Mouse (Mus musculus): ENCODE measurements around the gene Smc1b. TPM values are rescaled to one million over a fixed set of nuclear protein-coding genes. Genes with fewer than 3 reads are reported as not detected.
"Not testable (repeated sequence)": the region's sequence is repeated elsewhere in the genome, so short reads cannot be mapped to it uniquely, and the experiment has no call there.

The Smc1b gene
- polyA plus RNA-seq, 1 experiment from 2014 or later = 0.11 TPM

GRCm38 (mm10) chr15:85036566-85037342 lies 95.0 kb downstream of the Smc1b start:
- H3K4me3 ChIP-seq = peak overlapping the region; percentile 78
- peaks cover 27% of the 10 kb centered on the region for H3K4me1 ChIP-seq
- peak overlapping the region; percentile 90 for H3K27ac ChIP-seq
- H3K27me3 ChIP-seq (ENCODE audit: insufficient read depth, poor library complexity, severe bottlenecking) = peaks cover 22% of the 10 kb centered on the region
- DNase-seq (ENCODE audit: low spot score) = peak; percentile 97
- H3K9me3 ChIP-seq = no peaks in the 10 kb centered on the region
- WGBS = under 1% methylated on average over 75 of the region's 75 CpGs
- H3K36me3 ChIP-seq = no peaks in the 10 kb centered on the region

DNA sequence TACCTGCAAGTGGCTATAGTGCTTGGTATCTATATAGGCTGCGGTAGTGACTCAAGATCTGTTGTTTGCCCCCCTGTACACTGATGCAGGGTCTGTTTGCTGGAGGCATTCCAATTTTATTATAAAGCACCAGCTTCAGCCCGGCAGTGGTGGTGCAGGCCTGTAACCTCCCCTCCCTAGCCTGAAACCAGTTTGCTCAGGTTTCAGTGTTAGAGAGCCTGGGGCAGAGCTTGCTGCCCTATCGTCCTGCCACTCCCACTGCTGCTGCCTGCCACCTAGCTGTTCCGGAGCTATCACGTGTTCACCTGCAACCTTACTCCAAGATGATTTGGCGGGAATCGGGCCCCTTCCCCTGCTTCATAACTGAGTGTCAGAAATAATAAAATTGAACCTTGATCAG lies 97.8 kb downstream of the Smc1b start:
- DNase-seq (ENCODE audit: low spot score); H3K27ac ChIP-seq; H3K36me3 ChIP-seq; H3K4me3 ChIP-seq; H3K9me3 ChIP-seq: not testable (repeated sequence)
- peaks cover 20% of the 10 kb centered on the region for H3K4me1 ChIP-seq
- peaks cover 22% of the 10 kb centered on the region for H3K27me3 ChIP-seq (ENCODE audit: insufficient read depth, poor library complexity, severe bottlenecking)
- 40% methylated on average over 7 of the region's 7 CpGs for WGBS

DNA sequence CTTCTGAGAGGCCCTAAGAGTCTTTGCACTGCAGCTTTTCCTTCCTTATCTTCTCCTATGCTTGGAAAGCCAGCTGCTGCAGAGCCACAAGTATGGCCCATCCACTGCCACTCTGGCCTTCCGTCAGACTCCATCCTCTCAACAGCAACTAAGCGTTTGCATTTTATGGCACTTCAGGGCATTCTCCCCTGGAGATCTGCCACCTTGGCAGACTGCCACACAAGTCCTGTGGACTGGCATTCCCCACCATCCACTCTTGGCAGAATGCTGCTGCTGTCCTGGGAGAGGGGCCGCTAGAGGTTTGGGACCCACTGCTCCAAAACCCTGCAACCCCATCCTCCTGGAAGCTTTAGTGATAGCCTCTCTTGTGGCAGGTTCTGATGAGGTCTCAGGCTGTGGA lies 99.9 kb downstream of the Smc1b start:
- Histone ChIP-seq H3K4me3 (no peak overlapping the region), H3K27ac (no peak overlapping the region), H3K9me3 (no peaks in the 10 kb centered on the region), H3K36me3 (no peaks in the 10 kb centered on the region), H3K27me3 (ENCODE audit: insufficient read depth, poor library complexity, severe bottlenecking) (peaks cover 22% of the 10 kb centered on the region), H3K4me1 (0 out of 2 replicates have a peak, but pooled peaks cover 4% of the 10 kb centered on the region)
- DNase-seq (ENCODE audit: low spot score) = no peak
- 89% methylated on average over 3 of the region's 3 CpGs for WGBS

GRCm38 (mm10) chr15:85030643-85031042 lies 101.1 kb downstream of the Smc1b start:
- DNase-seq (ENCODE audit: low spot score); H3K9me3 ChIP-seq; H3K4me3 ChIP-seq; H3K27ac ChIP-seq; H3K36me3 ChIP-seq; H3K4me1 ChIP-seq: not testable (repeated sequence)
- 34% methylated on average over 1 of the region's 1 CpGs for WGBS
- peaks cover 16% of the 10 kb centered on the region for H3K27me3 ChIP-seq (ENCODE audit: insufficient read depth, poor library complexity, severe bottlenecking)

DNA sequence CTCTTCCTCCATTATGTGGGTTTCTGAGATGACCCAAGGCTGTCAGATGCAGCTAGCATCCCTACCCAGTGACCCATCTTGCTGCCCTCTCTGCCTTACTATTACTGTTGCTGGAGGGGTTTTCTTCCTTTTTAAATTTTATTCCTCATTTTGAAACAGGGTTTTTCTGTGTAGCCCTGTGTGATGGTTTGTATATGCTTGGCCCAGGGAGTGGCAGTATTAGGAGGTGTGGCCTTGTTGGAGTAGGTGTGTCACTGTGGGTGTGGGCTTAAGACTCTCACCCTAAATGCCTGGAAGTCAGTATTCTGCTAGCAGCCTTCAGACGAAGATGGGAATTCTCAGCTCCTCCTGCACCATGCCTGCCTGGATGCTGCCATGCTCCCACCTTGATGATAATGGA lies 103.1 kb downstream of the Smc1b start, which contains the start of gene Fam118a:
TSS of gene Fam118a (plus strand) at position 301 of the 400 bp plus-strand sequence.
- H3K9me3 ChIP-seq; DNase-seq (ENCODE audit: low spot score); H3K36me3 ChIP-seq; H3K27me3 ChIP-seq (ENCODE audit: insufficient read depth, poor library complexity, severe bottlenecking); H3K4me1 ChIP-seq; H3K27ac ChIP-seq; H3K4me3 ChIP-seq: not testable (repeated sequence)
- 34% methylated on average over 1 of the region's 1 CpGs for WGBS

- Histone ChIP-seq H3K4me1 (no peaks in the 10 kb centered on the region), H3K27me3 (ENCODE audit: insufficient read depth, poor library complexity, severe bottlenecking) (0 out of 2 replicates have a peak, but pooled peaks cover 5% of the 10 kb centered on the region), H3K4me3 (no peak overlapping the region), H3K36me3 (no peaks in the 10 kb centered on the region), H3K27ac (no peak overlapping the region), H3K9me3 (no peaks in the 10 kb centered on the region)
- 67% methylated on average over 4 of the region's 4 CpGs for WGBS
- no peak for DNase-seq (ENCODE audit: low spot score)
Observed at GRCm38 (mm10) chr15:85027740-85028139, 104.0 kb downstream of the Smc1b start.

DNA sequence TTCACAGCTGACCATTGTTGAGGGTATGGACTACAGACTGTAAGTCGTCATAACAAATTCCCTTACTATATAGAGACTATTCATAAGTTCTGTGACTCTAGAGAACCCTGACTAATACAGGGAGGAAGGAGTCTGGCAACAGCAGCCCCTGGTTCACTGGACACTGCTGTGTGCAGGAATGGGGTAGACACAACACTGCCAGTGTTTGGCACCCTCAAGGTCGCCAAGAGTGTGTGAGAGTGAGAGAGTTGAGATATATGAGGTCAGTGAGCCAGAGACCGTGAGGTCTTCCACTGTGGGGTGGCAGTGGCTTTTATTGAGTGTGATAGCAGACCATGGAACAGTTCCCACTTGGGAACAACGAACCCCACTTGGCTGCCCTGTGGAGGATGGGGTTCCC lies 105.6 kb downstream of the Smc1b start:
- Histone ChIP-seq H3K27ac (no peak overlapping the region), H3K4me3 (no peak overlapping the region), H3K4me1 (no peaks in the 10 kb centered on the region), H3K27me3 (ENCODE audit: insufficient read depth, poor library complexity, severe bottlenecking) (0 out of 2 replicates have a peak, but pooled peaks cover 13% of the 10 kb centered on the region), H3K36me3 (no peaks in the 10 kb centered on the region), H3K9me3 (no peaks in the 10 kb centered on the region)
- whole genome bisulfite sequencing = 82% methylated on average over 4 of the region's 4 CpGs
- no peak for DNase-seq (ENCODE audit: low spot score)

DNA sequence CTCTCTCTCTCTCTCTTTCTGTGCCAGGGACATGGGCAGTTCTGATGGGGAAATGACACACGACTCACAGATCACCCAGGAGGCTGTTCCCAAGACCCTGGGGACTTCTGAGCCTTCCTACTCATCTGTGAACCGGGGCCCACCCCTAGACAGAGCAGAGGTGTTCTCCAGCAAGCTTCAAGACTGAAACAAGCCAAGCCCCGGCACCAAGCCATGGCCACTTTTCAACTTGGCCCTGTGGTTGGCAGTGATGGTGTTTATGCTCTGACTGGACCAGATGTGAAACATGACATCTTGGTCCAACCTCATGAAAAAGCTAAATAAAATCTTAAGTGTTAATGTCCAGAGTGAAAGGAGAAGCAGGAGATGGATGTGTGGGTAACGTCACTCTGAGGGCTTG lies 109.6 kb downstream of the Smc1b start:
- Histone ChIP-seq H3K4me1 (peaks cover 4% of the 10 kb centered on the region), H3K27ac (no peak overlapping the region), H3K36me3 (no peaks in the 10 kb centered on the region), H3K27me3 (ENCODE audit: insufficient read depth, poor library complexity, severe bottlenecking) (peaks cover 41% of the 10 kb centered on the region), H3K9me3 (no peaks in the 10 kb centered on the region), H3K4me3 (no peak overlapping the region)
- DNase-seq (ENCODE audit: low spot score) = no peak
- 74% methylated on average over 4 of the region's 4 CpGs for WGBS

GRCm38 (mm10) chr15:85016951-85017664 lies 114.7 kb downstream of the Smc1b start, which contains the start of gene Upk3a:
Upk3a (plus strand) TSS chr15:85017141.
- Histone ChIP-seq H3K4me1 (peaks cover 30% of the 10 kb centered on the region), H3K27me3 (ENCODE audit: insufficient read depth, poor library complexity, severe bottlenecking) (peaks cover 50% of the 10 kb centered on the region), H3K9me3 (no peaks in the 10 kb centered on the region), H3K4me3 (peak within 1 kb of the TSS; percentile 19), H3K27ac (peak within 1 kb of the TSS; percentile 17; the same call in 1 of the 2 replicates), H3K36me3 (no peaks in the 10 kb centered on the region)
- 10% methylated on average over 21 of the region's 21 CpGs for WGBS
- no peak for DNase-seq (ENCODE audit: low spot score)

- Histone ChIP-seq H3K36me3 (no peaks in the 10 kb centered on the region), H3K27ac (no peak overlapping the region), H3K4me1 (peaks cover 35% of the 10 kb centered on the region), H3K9me3 (no peaks in the 10 kb centered on the region), H3K4me3 (no peak overlapping the region), H3K27me3 (ENCODE audit: insufficient read depth, poor library complexity, severe bottlenecking) (peaks cover 38% of the 10 kb centered on the region)
- DNase-seq (ENCODE audit: low spot score) = no peak
- WGBS = 63% methylated on average over 11 of the region's 11 CpGs
Observed at GRCm38 (mm10) chr15:85015771-85016170, 116.0 kb downstream of the Smc1b start.

Other genes with a start within 250 kb of the Smc1b start
- gene Gm29666, start 211.9 kb downstream of the Smc1b start, polyA plus RNA-seq (2016; fragmentation: Nextera tagmentation; extraction: Ambion mirVana) = 0.87 and 1.2 TPM in 2 replicates
- 34.0 and 42.5 TPM in 2 replicates for gene Nup50, start 208.6 kb downstream of the Smc1b start, polyA plus RNA-seq (2016; fragmentation: Nextera tagmentation; extraction: Ambion mirVana)
- 3.9 and 6.4 TPM in 2 replicates for gene 5031439G07Rik, start 143.4 kb downstream of the Smc1b start, polyA plus RNA-seq (2016; fragmentation: Nextera tagmentation; extraction: Ambion mirVana)
- gene Upk3a, start 114.8 kb downstream of the Smc1b start, polyA plus RNA-seq (2016; fragmentation: Nextera tagmentation; extraction: Ambion mirVana) = 0.24 TPM in 1 of 2 replicates, not detected in the other
- 18.0 and 22.6 TPM in 2 replicates for gene Fam118a, start 103.0 kb downstream of the Smc1b start, polyA plus RNA-seq (2016; fragmentation: Nextera tagmentation; extraction: Ambion mirVana)
- 0.15 TPM in 1 of 2 replicates, not detected in the other for gene Ribc2, start 114 bp upstream of the Smc1b start, polyA plus RNA-seq (2016; fragmentation: Nextera tagmentation; extraction: Ambion mirVana)
- 146 and 177 TPM in 2 replicates for gene Fbln1, start 74.0 kb upstream of the Smc1b start, polyA plus RNA-seq (2016; fragmentation: Nextera tagmentation; extraction: Ambion mirVana)
- 294 and 302 TPM in 2 replicates for gene Atxn10, start 204.3 kb upstream of the Smc1b start, polyA plus RNA-seq (2016; fragmentation: Nextera tagmentation; extraction: Ambion mirVana)

Data from heart, embryonic 10.5 days (tissue).